ENCODE assay signal across 8 mouse cellular contexts in the genomic region with DNA sequence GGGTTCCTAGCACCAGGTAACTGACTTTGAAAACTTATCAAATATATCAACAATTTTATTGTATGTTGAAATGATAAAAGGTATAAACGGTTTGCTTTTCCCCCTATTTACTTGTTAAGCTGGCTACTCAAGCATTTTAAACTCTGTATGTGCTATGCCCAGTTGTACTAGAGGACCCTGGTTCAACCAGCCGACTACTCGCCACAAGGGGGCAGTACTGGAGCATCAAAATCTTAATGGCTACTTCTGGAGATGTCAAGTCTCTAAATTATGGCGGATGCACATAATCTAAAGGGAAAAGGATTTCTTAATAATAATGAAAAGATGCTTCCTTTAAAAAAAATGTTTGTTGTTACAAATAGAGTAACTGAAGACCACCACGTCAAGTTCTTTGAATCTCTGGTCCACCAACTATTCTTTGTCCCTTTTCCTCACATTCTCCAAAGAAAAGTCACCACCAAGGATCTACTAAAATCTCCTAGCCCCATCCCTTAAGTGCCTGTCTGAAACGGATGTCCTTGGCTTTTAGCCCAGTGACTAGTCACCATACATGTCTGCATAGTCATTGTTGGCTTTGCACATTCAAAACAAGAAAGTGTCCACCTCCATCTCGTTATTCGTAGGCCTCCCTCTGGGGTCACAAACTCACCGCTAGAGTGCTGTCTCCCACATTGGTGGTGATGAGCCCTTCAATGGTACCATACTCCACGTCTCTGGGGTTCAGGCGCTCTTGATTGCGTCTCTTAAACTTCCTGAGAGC. TPM values are rescaled to one million over a fixed set of nuclear protein-coding genes. Genes with fewer than 3 reads are reported as not detected.
A peak's percentile ranks its signal among the peaks of the same experiment; 100 is the strongest.
DNase-seq lines count a peak whose midpoint lies in the region; ATAC-seq and TF ChIP-seq lines count a peak whose summit lies in the region.

No protein-coding gene starts in this region.

- no peaks in the 10 kb centered on the region for H3K4me1 ChIP-seq in heart, embryonic 11.5 days (ENCODE audit: control insufficient read depth, insufficient read depth, low read length)
- H3K4me1 ChIP-seq in hindbrain, embryonic 15.5 days (replicated peaks): no peaks in the 10 kb centered on the region
- no peaks in the 10 kb centered on the region for H3K4me1 ChIP-seq in small intestine, adult 2 months (ENCODE audit: control insufficient read depth, insufficient read depth, insufficient read length, low read length)

- peak; percentile 96 for DNase-seq in heart, adult 11 months
- peak; percentile 89 for DNase-seq in cerebellum, adult 8-10 months
- DNase-seq in layer of hippocampus, postnatal 25 days (ENCODE audit: extremely low spot score in 1 of 2, low spot score in 1 of 2): peak; percentile 70 to 92

- H3K9ac ChIP-seq in heart, embryonic 11.5 days (ENCODE audit: low read depth, low read length): no peak overlapping the region
- no peak overlapping the region for H3K9ac ChIP-seq in hindbrain, embryonic 15.5 days

- no peak overlapping the region for H3K4me3 ChIP-seq in heart, embryonic 11.5 days (ENCODE audit: low read depth, low read length)
- H3K4me3 ChIP-seq in hindbrain, embryonic 15.5 days: no peak overlapping the region
- H3K4me3 ChIP-seq in small intestine, adult 2 months (ENCODE audit: low read depth, low read length): no peak overlapping the region

- no peaks in the 10 kb centered on the region for H3K27me3 ChIP-seq in heart, embryonic 11.5 days (ENCODE audit: control insufficient read depth, insufficient read depth, low read length)
- no peaks in the 10 kb centered on the region for H3K27me3 ChIP-seq in hindbrain, embryonic 15.5 days
- no peaks in the 10 kb centered on the region for H3K27me3 ChIP-seq in small intestine, adult 2 months (ENCODE audit: control insufficient read depth, insufficient read depth, low read length)

- no peak overlapping the region for H3K4me2 ChIP-seq in heart, embryonic 11.5 days
- no peak overlapping the region for H3K4me2 ChIP-seq in hindbrain, embryonic 15.5 days

- ATAC-seq in heart, embryonic 11.5 days (replicated peaks; ENCODE audit: insufficient number of reproducible peaks, low FRiP score, low TSS enrichment): no peak
- peak; percentile 51 for ATAC-seq in frontal cortex, adult (ENCODE audit: low TSS enrichment)
- peak; percentile 75; the same call in 1 of the 2 replicates for ATAC-seq in hindbrain, embryonic 15.5 days (ENCODE audit: low FRiP score, low read depth)
- ATAC-seq in megakaryocyte progenitor cell, adult 5-6 weeks (replicated peaks; ENCODE audit: poor library complexity): peak; percentile 80

- peak; percentile 70; the same call in 1 of the 2 replicates for TF ChIP-seq CTCF in small intestine, adult 2 months (IDR thresholded peaks at IDR 0.05; ENCODE audit: extremely low read depth, insufficient read length, insufficient replicate concordance, low read depth, low read length)

- H3K36me3 ChIP-seq in heart, embryonic 11.5 days (ENCODE audit: control insufficient read depth, insufficient read depth, low read length): peaks cover 3% of the 10 kb centered on the region
- peaks cover 7% of the 10 kb centered on the region; the same call in 1 of the 2 replicates for H3K36me3 ChIP-seq in hindbrain, embryonic 15.5 days
- H3K36me3 ChIP-seq in small intestine, adult 2 months (ENCODE audit: control insufficient read depth, insufficient read depth, low read length): peaks cover 14% of the 10 kb centered on the region

- 58% methylated on average over 12 of the region's 12 CpGs for WGBS in heart, embryonic 11.5 days (ENCODE audit: insufficient replicate concordance)
- WGBS in hindbrain, embryonic 15.5 days: 63% methylated on average over 12 of the region's 12 CpGs
- WGBS in small intestine, adult 2 months: 58% methylated on average over 12 of the region's 12 CpGs

- no peak overlapping the region for H3K27ac ChIP-seq in heart, embryonic 11.5 days (ENCODE audit: low read depth, low read length)
- no peak overlapping the region for H3K27ac ChIP-seq in hindbrain, embryonic 15.5 days (replicated peaks)
- H3K27ac ChIP-seq in small intestine, adult 2 months (ENCODE audit: insufficient read depth, low read depth, low read length): no peak overlapping the region

- H3K9me3 ChIP-seq in heart, embryonic 11.5 days (replicated peaks; ENCODE audit: control insufficient read depth, low read length): no peaks in the 10 kb centered on the region
- H3K9me3 ChIP-seq in hindbrain, embryonic 15.5 days: no peaks in the 10 kb centered on the region

- no peak for TF ChIP-seq POLR2A in small intestine, adult 2 months (IDR thresholded peaks at IDR 0.05; ENCODE audit: low read depth, low read length)

RNA-seq across cellular contexts. Expression of a gene that starts 7.2 kb away (rescaled TPM):
- not detected in 2 replicates for polyA plus RNA-seq in heart, embryonic 11.5 days (2014; fragmentation: Nextera tagmentation; extraction: Ambion mirVana)
- polyA plus RNA-seq in hindbrain, embryonic 15.5 days (2015; fragmentation: Nextera tagmentation; extraction: Ambion mirVana): not detected in 2 replicates
- total RNA-seq in layer of hippocampus, postnatal 25 days (2021): not detected
- not detected in 2 replicates for total RNA-seq in megakaryocyte progenitor cell, adult 5-6 weeks (2015)
- total RNA-seq in megakaryocyte progenitor cell, adult 5-6 weeks (2017): not detected in 2 replicates
- polyA plus RNA-seq in small intestine, adult 2 months (2012; rRNA removed): not detected in 2 replicates
